Mouse (Mus musculus) erythroid progenitor cell, adult 5-6 weeks (primary cell): Measurements from ENCODE around the gene Hnrnpul1. TPM values are rescaled to one million over a fixed set of nuclear protein-coding genes. Genes with fewer than 3 reads are reported as not detected.

Experiments used
- ATAC-seq: replicated peaks from 2 replicates; pipeline ENCODE4 v1.8.0; 2016; ENCODE audit warnings: moderate number of reproducible peaks, mild to moderate bottlenecking, moderate TSS enrichment, inconsistent platforms; ENCODE audit not compliant: poor library complexity, low FRiP score, severe bottlenecking
- total RNA-seq, 2 experiments: library from RNA; stranded (forward) in 1 of 2; stranded (reverse) in 1 of 2; fragments of 150-400 nt in 1 of 2; fragments of 186-747, 209-891 nt in 1 of 2; gene quantifications; 2 replicates each; pipeline versions ENCODE4 v1.2.3 to v1.2.4; 2015 to 2017; ENCODE audit warnings: low replicate concordance in 2 of 2

The Hnrnpul1 gene
- total RNA-seq, 2 experiments from 2014 or later, result 179 to 186 TPM

DNA sequence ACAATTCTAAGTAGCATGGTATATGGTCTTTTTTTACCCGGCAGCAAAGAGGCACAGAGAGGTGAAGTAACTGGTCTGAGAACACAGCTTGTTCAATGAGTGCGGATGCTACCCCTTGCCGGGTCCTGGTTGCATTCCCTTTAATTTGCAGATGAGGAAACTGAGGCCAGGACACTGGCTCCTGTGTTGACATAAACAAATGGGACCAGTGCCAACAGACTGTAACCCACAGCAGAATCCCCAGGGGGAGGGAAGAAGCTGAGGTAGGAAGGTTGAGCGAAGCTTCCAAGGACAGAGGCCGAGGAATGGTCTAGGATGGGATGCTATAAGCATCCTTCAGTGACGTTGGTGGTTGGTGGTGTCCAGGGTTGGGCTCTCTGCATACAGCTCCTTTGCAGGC is 79.2 kb downstream of the Hnrnpul1 start:
- ATAC-seq, result no peak

DNA sequence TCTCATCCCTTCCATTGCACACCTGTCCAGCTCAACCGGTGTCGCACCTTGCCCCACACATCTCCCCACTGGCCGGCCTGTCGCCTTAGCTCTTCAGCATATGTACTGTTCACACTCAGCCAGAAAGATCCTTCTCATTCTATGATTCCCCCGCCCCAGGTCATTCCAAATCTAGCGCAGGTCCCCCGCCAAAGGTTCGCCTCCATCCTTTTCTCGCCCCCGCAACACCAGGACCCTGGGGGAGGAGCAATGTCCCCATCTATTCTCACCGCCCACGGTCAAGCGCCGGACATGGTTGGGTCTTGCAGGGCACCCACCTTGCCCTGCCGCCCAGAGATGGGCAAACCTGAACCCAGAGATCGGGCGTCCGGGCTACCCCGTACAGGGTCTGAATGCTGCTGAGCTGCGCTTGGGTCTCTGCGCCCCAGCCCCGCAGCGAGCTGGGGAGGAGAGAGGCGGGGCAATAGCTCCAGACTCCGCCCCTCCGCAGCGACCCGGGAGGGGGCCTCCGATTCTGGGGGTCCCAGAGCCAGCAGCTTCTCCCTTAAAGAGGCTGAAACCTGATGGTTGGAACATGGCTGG is 79.7 kb downstream of the Hnrnpul1 start, which contains the start of gene Tmem91:
TSS of gene Tmem91 (minus strand) at position 448 of the 582 bp plus-strand sequence.
- no peak for ATAC-seq

DNA sequence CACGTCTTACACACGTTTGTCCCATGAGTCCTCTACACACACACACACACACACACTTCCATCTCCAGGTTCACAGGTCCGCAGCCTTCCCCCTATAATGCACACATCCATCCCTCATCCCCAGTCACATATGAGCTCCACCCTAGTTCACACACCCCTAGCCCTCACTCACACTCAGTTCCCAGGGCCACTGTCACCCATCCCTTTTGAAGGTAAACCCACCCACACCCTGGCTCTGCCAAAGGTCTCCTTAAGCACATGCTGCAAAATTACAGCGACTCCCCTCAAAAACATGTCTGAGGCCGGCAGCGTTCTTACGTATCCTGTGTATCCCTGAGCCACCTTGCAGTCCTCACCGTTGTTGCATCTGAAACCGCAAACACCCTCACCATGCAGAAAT is 80.3 kb downstream of the Hnrnpul1 start:
- ATAC-seq, result no peak

- no peak for ATAC-seq
Observed at GRCm38 (mm10) chr7:25672442-25672841, 82.1 kb downstream of the Hnrnpul1 start.

- ATAC-seq, result no peak
Observed at GRCm38 (mm10) chr7:25671686-25672085, 82.9 kb downstream of the Hnrnpul1 start.

Other genes with a start within 250 kb of the Hnrnpul1 start
- not detected in 2 replicates for gene Ceacam2, start 214.9 kb downstream of the Hnrnpul1 start, total RNA-seq (2015; ENCODE audit: low replicate concordance)
- gene Ceacam2, start 214.9 kb downstream of the Hnrnpul1 start, total RNA-seq (2017; ENCODE audit: low replicate concordance), result not detected in 2 replicates
- gene Erich4, start 138.9 kb downstream of the Hnrnpul1 start, total RNA-seq (2015; ENCODE audit: low replicate concordance), result not detected in 2 replicates
- gene Erich4, start 138.9 kb downstream of the Hnrnpul1 start, total RNA-seq (2017; ENCODE audit: low replicate concordance), result not detected in 2 replicates
- 3.4 and 7.9 TPM in 2 replicates for gene Dmac2, start 135.3 kb downstream of the Hnrnpul1 start, total RNA-seq (2015; ENCODE audit: low replicate concordance)
- gene Dmac2, start 135.3 kb downstream of the Hnrnpul1 start, total RNA-seq (2017; ENCODE audit: low replicate concordance), result 3.0 and 8.5 TPM in 2 replicates
- 2.5 and 3.8 TPM in 2 replicates for gene B3gnt8, start 128.1 kb downstream of the Hnrnpul1 start, total RNA-seq (2015; ENCODE audit: low replicate concordance)
- 1.7 and 2.4 TPM in 2 replicates for gene B3gnt8, start 128.1 kb downstream of the Hnrnpul1 start, total RNA-seq (2017; ENCODE audit: low replicate concordance)
- gene Bckdha, start 95.8 kb downstream of the Hnrnpul1 start, total RNA-seq (2015; ENCODE audit: low replicate concordance), result 6.7 and 10.5 TPM in 2 replicates
- gene Bckdha, start 95.8 kb downstream of the Hnrnpul1 start, total RNA-seq (2017; ENCODE audit: low replicate concordance), result 3.2 and 11.4 TPM in 2 replicates
- 16.2 and 23.1 TPM in 2 replicates for gene Exosc5, start 95.6 kb downstream of the Hnrnpul1 start, total RNA-seq (2015; ENCODE audit: low replicate concordance)
- gene Exosc5, start 95.6 kb downstream of the Hnrnpul1 start, total RNA-seq (2017; ENCODE audit: low replicate concordance), result 4.9 and 11.7 TPM in 2 replicates
- gene Tmem91, start 79.6 kb downstream of the Hnrnpul1 start, total RNA-seq (2015; ENCODE audit: low replicate concordance), result not detected in 2 replicates
- gene Tmem91, start 79.6 kb downstream of the Hnrnpul1 start, total RNA-seq (2017; ENCODE audit: low replicate concordance), result 4.2 TPM in 1 of 2 replicates, not detected in the other
- 8.4 and 8.6 TPM in 2 replicates for gene B9d2, start 74.0 kb downstream of the Hnrnpul1 start, total RNA-seq (2015; ENCODE audit: low replicate concordance)
- 2.1 and 10.1 TPM in 2 replicates for gene B9d2, start 74.0 kb downstream of the Hnrnpul1 start, total RNA-seq (2017; ENCODE audit: low replicate concordance)
- 72.4 and 95.2 TPM in 2 replicates for gene Tgfb1, start 67.8 kb downstream of the Hnrnpul1 start, total RNA-seq (2015; ENCODE audit: low replicate concordance)
- 15.0 and 19.8 TPM in 2 replicates for gene Tgfb1, start 67.8 kb downstream of the Hnrnpul1 start, total RNA-seq (2017; ENCODE audit: low replicate concordance)
- 28.1 and 29.9 TPM in 2 replicates for gene Ccdc97, start 35.7 kb downstream of the Hnrnpul1 start, total RNA-seq (2015; ENCODE audit: low replicate concordance)
- gene Ccdc97, start 35.7 kb downstream of the Hnrnpul1 start, total RNA-seq (2017; ENCODE audit: low replicate concordance), result 13.9 and 34.8 TPM in 2 replicates
- gene Axl, start 33.9 kb upstream of the Hnrnpul1 start, total RNA-seq (2015; ENCODE audit: low replicate concordance), result 51.9 and 61.6 TPM in 2 replicates
- 27.2 and 58.7 TPM in 2 replicates for gene Axl, start 33.9 kb upstream of the Hnrnpul1 start, total RNA-seq (2017; ENCODE audit: low replicate concordance)
- gene Cyp2s1, start 62.2 kb upstream of the Hnrnpul1 start, total RNA-seq (2015; ENCODE audit: low replicate concordance), result not detected in 2 replicates
- gene Cyp2s1, start 62.2 kb upstream of the Hnrnpul1 start, total RNA-seq (2017; ENCODE audit: low replicate concordance), result not detected in 2 replicates
- gene Cyp2b10, start 142.9 kb upstream of the Hnrnpul1 start, total RNA-seq (2015; ENCODE audit: low replicate concordance), result not detected in 2 replicates
- gene Cyp2b10, start 142.9 kb upstream of the Hnrnpul1 start, total RNA-seq (2017; ENCODE audit: low replicate concordance), result not detected in 2 replicates